12 mouse cellular contexts compared by ENCODE assay signal in the genomic region with DNA sequence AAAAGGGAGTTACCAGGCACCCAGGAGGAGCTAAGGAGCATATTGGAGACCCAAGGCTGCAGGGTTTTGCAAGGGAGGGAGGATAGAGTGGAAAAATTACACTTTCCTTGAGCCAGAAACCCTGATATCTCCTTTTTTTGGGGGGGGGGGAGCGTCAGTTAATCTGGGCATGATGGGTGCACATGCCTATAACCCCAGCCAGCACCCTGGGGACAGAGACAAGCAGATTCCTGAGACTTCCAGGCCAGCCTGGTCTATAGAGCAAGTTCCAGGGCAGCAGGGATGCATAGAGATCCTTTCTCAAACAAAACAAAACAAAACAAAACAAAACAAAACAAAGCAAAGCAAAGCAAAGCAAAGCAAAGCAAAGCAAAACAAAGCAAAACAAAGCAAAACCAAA. TPM values are rescaled to one million over a fixed set of nuclear protein-coding genes. Genes with fewer than 3 reads are reported as not detected.
DNase-seq lines count a peak whose midpoint lies in the region; ATAC-seq and TF ChIP-seq lines count a peak whose summit lies in the region.
"Had no signal": no experiment of that assay in that cellular context is flagged by ENCODE, and none has a peak within 500 bp of the region (broad histone marks: within the 10 kb centered on the region; RNA-seq: fewer than 3 reads in every experiment).

No protein-coding gene starts in this region.

- no peak for TF ChIP-seq POLR2A in thymus, adult 2 months (IDR thresholded peaks at IDR 0.05; ENCODE audit: control insufficient read depth, extremely low read depth, insufficient read depth, low read length, poor library complexity)

- 67% methylated on average over 1 of the region's 1 CpGs for WGBS in kidney, embryonic 14.5 days
- WGBS in thymus, adult 2 months, result 100% methylated on average over 1 of the region's 1 CpGs
- 60% methylated on average over 1 of the region's 1 CpGs for WGBS in heart, postnatal 0 days
- WGBS in stomach, postnatal 0 days, result 83% methylated on average over 1 of the region's 1 CpGs
- WGBS in forebrain, embryonic 10.5 days, result 85% methylated on average over 1 of the region's 1 CpGs

- no peaks in the 10 kb centered on the region for H3K9me3 ChIP-seq in kidney, embryonic 14.5 days (ENCODE audit: control insufficient read depth, low read length)
- no peaks in the 10 kb centered on the region for H3K9me3 ChIP-seq in heart, postnatal 0 days (replicated peaks; ENCODE audit: control insufficient read depth, low read length)
- H3K9me3 ChIP-seq in stomach, postnatal 0 days (ENCODE audit: control insufficient read depth, low read length), result no peaks in the 10 kb centered on the region
- H3K9me3 ChIP-seq in forebrain, embryonic 10.5 days, result no peaks in the 10 kb centered on the region
- H3K9me3 ChIP-seq: hindbrain, embryonic 15.5 days had no signal

- H3K4me2 ChIP-seq in kidney, embryonic 14.5 days (replicated peaks; ENCODE audit: low read depth, low read length), result no peak overlapping the region
- peak overlapping the region; percentile 11; the same call in 1 of the 2 replicates for H3K4me2 ChIP-seq in heart, postnatal 0 days (ENCODE audit: low read depth, low read length)
- no peak overlapping the region for H3K4me2 ChIP-seq in stomach, postnatal 0 days (replicated peaks; ENCODE audit: low read depth)
- H3K4me2 ChIP-seq: hindbrain, embryonic 15.5 days had no signal

- no peak for DNase-seq in kidney, adult 9 months
- DNase-seq in thymus, adult 2 months, result no peak
- no peak for DNase-seq in thymus, postnatal 14 days
- DNase-seq in heart, postnatal 0 days (ENCODE audit: low spot score), result no peak
- no peak for DNase-seq in stomach, postnatal 0 days (ENCODE audit: low spot score)
- no peak for DNase-seq in layer of hippocampus, adult 11-12 months (ENCODE audit: low spot score)
- DNase-seq in forebrain, embryonic 10.5 days (ENCODE audit: extremely low spot score, low spot score), result no peak
- DNase-seq: liver had no signal

- no peak for TF ChIP-seq EP300 in heart, postnatal 0 days (IDR thresholded peaks at IDR 0.05; ENCODE audit: low read depth)
- TF ChIP-seq EP300 in stomach, postnatal 0 days (optimal IDR thresholded peaks at IDR 0.05), result no peak

- H3K4me1 ChIP-seq in kidney, embryonic 14.5 days (ENCODE audit: control insufficient read depth, insufficient read depth, low read length), result peaks cover 10% of the 10 kb centered on the region; the same call in 1 of the 2 replicates
- H3K4me1 ChIP-seq in thymus, adult 2 months (replicated peaks; ENCODE audit: control insufficient read depth, insufficient read depth, low read length), result peaks cover 21% of the 10 kb centered on the region
- H3K4me1 ChIP-seq in heart, postnatal 0 days (ENCODE audit: control insufficient read depth, insufficient read depth), result peaks cover 33% of the 10 kb centered on the region
- H3K4me1 ChIP-seq in stomach, postnatal 0 days (replicated peaks; ENCODE audit: control insufficient read depth, insufficient read depth), result no peaks in the 10 kb centered on the region; the same call in 1 of the 2 replicates
- peaks cover 38% of the 10 kb centered on the region for H3K4me1 ChIP-seq in forebrain, embryonic 10.5 days

- H3K27ac ChIP-seq in kidney, embryonic 14.5 days (ENCODE audit: low read depth, low read length), result peak overlapping the region; percentile 77; the same call in 1 of the 2 replicates
- peak overlapping the region; percentile 23; the same call in 1 of the 2 replicates for H3K27ac ChIP-seq in thymus, adult 2 months (ENCODE audit: control insufficient read depth, insufficient read depth, low read length)
- peak overlapping the region; percentile 89 for H3K27ac ChIP-seq in heart, postnatal 0 days (ENCODE audit: low read depth)
- H3K27ac ChIP-seq in stomach, postnatal 0 days (replicated peaks), result peak overlapping the region; percentile 74
- H3K27ac ChIP-seq in forebrain, embryonic 10.5 days, result no peak overlapping the region
- H3K27ac ChIP-seq: hindbrain, embryonic 15.5 days had no signal

- no peak overlapping the region for H3K9ac ChIP-seq in kidney, embryonic 14.5 days (ENCODE audit: low read depth, low read length)
- no peak overlapping the region for H3K9ac ChIP-seq in heart, postnatal 0 days (replicated peaks; ENCODE audit: low read depth, low read length)
- no peak overlapping the region for H3K9ac ChIP-seq in stomach, postnatal 0 days (ENCODE audit: low read length)
- H3K9ac ChIP-seq: hindbrain, embryonic 15.5 days had no signal

- no peak overlapping the region for H3K4me3 ChIP-seq in kidney, embryonic 14.5 days (ENCODE audit: low read length)
- no peak overlapping the region for H3K4me3 ChIP-seq in thymus, adult 2 months (ENCODE audit: control insufficient read depth, insufficient read depth, low read length)
- no peak overlapping the region for H3K4me3 ChIP-seq in heart, postnatal 0 days (ENCODE audit: low read depth, low read length)
- H3K4me3 ChIP-seq in stomach, postnatal 0 days (ENCODE audit: low read depth, low read length), result no peak overlapping the region
- H3K4me3 ChIP-seq in forebrain, embryonic 10.5 days, result no peak overlapping the region
- H3K4me3 ChIP-seq: hindbrain, embryonic 15.5 days had no signal

- no peak for TF ChIP-seq CTCF in thymus, adult 2 months (IDR thresholded peaks at IDR 0.05; ENCODE audit: borderline replicate concordance, control insufficient read depth, extremely low read depth, insufficient read depth, low read length, poor library complexity)
- no peak for TF ChIP-seq CTCF in heart, postnatal 0 days (IDR thresholded peaks at IDR 0.05; ENCODE audit: low read depth)
- TF ChIP-seq CTCF in stomach, postnatal 0 days (IDR thresholded peaks at IDR 0.05; ENCODE audit: low read depth), result no peak

- H3K36me3 ChIP-seq in kidney, embryonic 14.5 days (ENCODE audit: control insufficient read depth, insufficient read depth, low read length), result no peaks in the 10 kb centered on the region
- no peaks in the 10 kb centered on the region for H3K36me3 ChIP-seq in thymus, adult 2 months (ENCODE audit: control insufficient read depth, insufficient read depth, low read length)
- no peaks in the 10 kb centered on the region for H3K36me3 ChIP-seq in heart, postnatal 0 days (replicated peaks; ENCODE audit: control insufficient read depth, insufficient read depth, low read length)
- H3K36me3 ChIP-seq in stomach, postnatal 0 days (ENCODE audit: control insufficient read depth, insufficient read depth, low read length), result no peaks in the 10 kb centered on the region
- no peaks in the 10 kb centered on the region for H3K36me3 ChIP-seq in forebrain, embryonic 10.5 days (replicated peaks)
- H3K36me3 ChIP-seq: hindbrain, embryonic 15.5 days had no signal

- no peaks in the 10 kb centered on the region for H3K27me3 ChIP-seq in kidney, embryonic 14.5 days (ENCODE audit: control insufficient read depth, insufficient read depth, low read length)
- no peaks in the 10 kb centered on the region for H3K27me3 ChIP-seq in thymus, adult 2 months (ENCODE audit: control insufficient read depth, insufficient read depth, low read length)
- H3K27me3 ChIP-seq in heart, postnatal 0 days (ENCODE audit: control insufficient read depth, insufficient read depth, low read length), result no peaks in the 10 kb centered on the region
- no peaks in the 10 kb centered on the region for H3K27me3 ChIP-seq in stomach, postnatal 0 days (ENCODE audit: control insufficient read depth, insufficient read depth, low read length)
- no peaks in the 10 kb centered on the region for H3K27me3 ChIP-seq in forebrain, embryonic 10.5 days (ENCODE audit: poor library complexity, severe bottlenecking)
- H3K27me3 ChIP-seq: hindbrain, embryonic 15.5 days had no signal

- ATAC-seq in kidney, embryonic 14.5 days (ENCODE audit: low FRiP score, low TSS enrichment), result no peak
- no peak for ATAC-seq in heart, postnatal 0 days (ENCODE audit: insufficient read depth, low read depth)
- ATAC-seq in stomach, postnatal 0 days (ENCODE audit: low FRiP score, low TSS enrichment), result no peak

RNA-seq across cellular contexts. Expression of a gene that starts 21.1 kb away (rescaled TPM):
- polyA plus RNA-seq in kidney, embryonic 14.5 days (2014; fragmentation: Nextera tagmentation; extraction: Ambion mirVana), result not detected in 2 replicates
- polyA plus RNA-seq in thymus, adult 2 months (2012; rRNA removed), result 0.26 and 0.33 TPM in 2 replicates
- 27.4 TPM in 1 of 2 replicates, not detected in the other for total RNA-seq in heart, postnatal 0 days (2014; rRNA removed; ENCODE audit: low replicate concordance)
- not detected in 2 replicates for polyA plus RNA-seq in heart, postnatal 0 days (2015; fragmentation: Nextera tagmentation; extraction: Ambion mirVana)
- not detected in 2 replicates for polyA plus RNA-seq in stomach, postnatal 0 days (2015; fragmentation: Nextera tagmentation; extraction: Ambion mirVana)
- not detected in 2 replicates for polyA plus RNA-seq in forebrain, embryonic 10.5 days (2016; fragmentation: Nextera tagmentation; extraction: Ambion mirVana)
- total RNA-seq: gastrocnemius, adult 18-20 months had no signal
- polyA plus RNA-seq: hindbrain, embryonic 15.5 days; neural tube, embryonic 11.5 days had no signal
